Mouse (Mus musculus): ENCODE data around the gene Prune1.

DNA sequence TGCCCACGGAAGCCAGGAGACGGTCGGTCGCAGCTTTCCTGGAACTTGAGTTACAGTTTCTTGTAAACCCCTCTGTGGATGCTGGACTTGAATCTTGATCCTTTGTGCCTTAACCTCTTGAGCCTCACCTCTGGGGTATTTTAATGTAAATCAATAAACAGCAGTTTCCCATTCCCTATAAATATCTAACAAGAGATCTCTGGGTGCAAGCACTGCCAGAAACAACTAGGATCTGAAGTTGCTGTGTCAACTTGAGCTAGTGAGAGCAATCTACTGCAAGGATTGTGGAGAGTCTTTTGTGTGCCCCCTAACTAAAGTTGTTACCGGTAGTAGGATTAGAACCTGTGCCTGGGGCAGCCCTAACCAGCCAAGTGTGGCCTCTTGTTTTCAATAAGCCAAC lies 3.5 kb upstream of the Prune1 start:
- TF ChIP-seq CTCF (IDR thresholded peaks at IDR 0.05; ENCODE audit: low read depth) (no peak), EP300 (optimal IDR thresholded peaks at IDR 0.05) (no peak)
